Mouse (Mus musculus): ENCODE results near the gene Rnf220. TPM values are rescaled to one million over a fixed set of nuclear protein-coding genes. Genes with fewer than 3 reads are reported as not detected.
"Not testable (repeated sequence)": the region's sequence is repeated elsewhere in the genome, so short reads cannot be mapped to it uniquely, and the experiment has no call there.

Rnf220 gene
- polyA plus RNA-seq, 1 experiment from 2014 or later: 41.5 TPM

GRCm38 (mm10) chr4:117259909-117260308 lies 236.9 kb downstream of the Rnf220 start:
- WGBS: 64% methylated on average over 6 of the region's 6 CpGs
- H3K27me3 ChIP-seq (ENCODE audit: control insufficient read depth, insufficient read depth, low read length); ATAC-seq (replicated peaks; ENCODE audit: extremely low read depth, insufficient read depth, low FRiP score); H3K4me1 ChIP-seq (ENCODE audit: control insufficient read depth, insufficient read depth, low read length); H3K36me3 ChIP-seq (ENCODE audit: control insufficient read depth, insufficient read depth); H3K4me3 ChIP-seq (ENCODE audit: low read length); H3K9ac ChIP-seq (ENCODE audit: low read length); H3K27ac ChIP-seq (ENCODE audit: low read length); H3K9me3 ChIP-seq (replicated peaks; ENCODE audit: control insufficient read depth, low read length); H3K4me2 ChIP-seq (ENCODE audit: low read depth, low read length): not testable (repeated sequence)

GRCm38 (mm10) chr4:117254672-117255071 lies 242.2 kb downstream of the Rnf220 start:
- Histone ChIP-seq H3K36me3 (ENCODE audit: control insufficient read depth, insufficient read depth) (no peaks in the 10 kb centered on the region), H3K4me2 (ENCODE audit: low read depth, low read length) (no peak overlapping the region), H3K9ac (ENCODE audit: low read length) (no peak overlapping the region; the same call in 1 of the 2 replicates), H3K27me3 (ENCODE audit: control insufficient read depth, insufficient read depth, low read length) (no peaks in the 10 kb centered on the region), H3K27ac (ENCODE audit: low read length) (no peak overlapping the region), H3K4me3 (ENCODE audit: low read length) (no peak overlapping the region), H3K9me3 (replicated peaks; ENCODE audit: control insufficient read depth, low read length) (no peaks in the 10 kb centered on the region), H3K4me1 (ENCODE audit: control insufficient read depth, insufficient read depth, low read length) (peaks cover 28% of the 10 kb centered on the region)
- ATAC-seq (replicated peaks; ENCODE audit: extremely low read depth, insufficient read depth, low FRiP score): no peak
- 57% methylated on average over 6 of the region's 6 CpGs for WGBS

- Histone ChIP-seq H3K27ac (ENCODE audit: low read length) (peak overlapping the region; percentile 87; the same call in 1 of the 2 replicates), H3K27me3 (ENCODE audit: control insufficient read depth, insufficient read depth, low read length) (no peaks in the 10 kb centered on the region), H3K9me3 (replicated peaks; ENCODE audit: control insufficient read depth, low read length) (no peaks in the 10 kb centered on the region), H3K4me1 (ENCODE audit: control insufficient read depth, insufficient read depth, low read length) (peaks cover 28% of the 10 kb centered on the region), H3K4me2 (ENCODE audit: low read depth, low read length) (peak overlapping the region; percentile 74; the same call in 1 of the 2 replicates), H3K4me3 (ENCODE audit: low read length) (no peak overlapping the region), H3K9ac (ENCODE audit: low read length) (no peak overlapping the region; the same call in 1 of the 2 replicates), H3K36me3 (ENCODE audit: control insufficient read depth, insufficient read depth) (no peaks in the 10 kb centered on the region)
- 64% methylated on average over 5 of the region's 5 CpGs for WGBS
- ATAC-seq (replicated peaks; ENCODE audit: extremely low read depth, insufficient read depth, low FRiP score): no peak
Measured at GRCm38 (mm10) chr4:117254017-117254627, 242.7 kb downstream of the Rnf220 start.

GRCm38 (mm10) chr4:117253218-117254016 lies 243.4 kb downstream of the Rnf220 start:
- peak overlapping the region; percentile 87 for H3K27ac ChIP-seq (ENCODE audit: low read length)
- ATAC-seq (replicated peaks; ENCODE audit: extremely low read depth, insufficient read depth, low FRiP score): no peak
- 0 out of 2 replicates have a peak overlapping the region, but pooled peaks have one; percentile 9 for H3K4me3 ChIP-seq (ENCODE audit: low read length)
- H3K27me3 ChIP-seq (ENCODE audit: control insufficient read depth, insufficient read depth, low read length): no peaks in the 10 kb centered on the region
- no peaks in the 10 kb centered on the region for H3K36me3 ChIP-seq (ENCODE audit: control insufficient read depth, insufficient read depth)
- H3K4me2 ChIP-seq (ENCODE audit: low read depth, low read length): peak overlapping the region; percentile 74
- H3K4me1 ChIP-seq (ENCODE audit: control insufficient read depth, insufficient read depth, low read length): peaks cover 28% of the 10 kb centered on the region
- WGBS: 49% methylated on average over 12 of the region's 12 CpGs
- peak overlapping the region; percentile 75 for H3K9ac ChIP-seq (ENCODE audit: low read length)
- H3K9me3 ChIP-seq (replicated peaks; ENCODE audit: control insufficient read depth, low read length): no peaks in the 10 kb centered on the region

GRCm38 (mm10) chr4:117252755-117253154 lies 244.1 kb downstream of the Rnf220 start:
- H3K4me1 ChIP-seq (ENCODE audit: control insufficient read depth, insufficient read depth, low read length): peaks cover 28% of the 10 kb centered on the region
- H3K4me3 ChIP-seq (ENCODE audit: low read length): peak overlapping the region; percentile 64
- peak overlapping the region; percentile 75 for H3K9ac ChIP-seq (ENCODE audit: low read length)
- no peak for ATAC-seq (replicated peaks; ENCODE audit: extremely low read depth, insufficient read depth, low FRiP score)
- 86% methylated on average over 5 of the region's 5 CpGs for WGBS
- H3K4me2 ChIP-seq (ENCODE audit: low read depth, low read length): peak overlapping the region; percentile 74
- no peaks in the 10 kb centered on the region for H3K27me3 ChIP-seq (ENCODE audit: control insufficient read depth, insufficient read depth, low read length)
- no peaks in the 10 kb centered on the region for H3K36me3 ChIP-seq (ENCODE audit: control insufficient read depth, insufficient read depth)
- peak overlapping the region; percentile 87 for H3K27ac ChIP-seq (ENCODE audit: low read length)
- no peaks in the 10 kb centered on the region for H3K9me3 ChIP-seq (replicated peaks; ENCODE audit: control insufficient read depth, low read length)

GRCm38 (mm10) chr4:117252351-117252750 lies 244.5 kb downstream of the Rnf220 start:
- Histone ChIP-seq H3K27ac (ENCODE audit: low read length) (peak overlapping the region; percentile 87), H3K9me3 (replicated peaks; ENCODE audit: control insufficient read depth, low read length) (no peaks in the 10 kb centered on the region), H3K4me2 (ENCODE audit: low read depth, low read length) (peak overlapping the region; percentile 74), H3K36me3 (ENCODE audit: control insufficient read depth, insufficient read depth) (no peaks in the 10 kb centered on the region), H3K4me3 (ENCODE audit: low read length) (peak overlapping the region; percentile 64), H3K4me1 (ENCODE audit: control insufficient read depth, insufficient read depth, low read length) (peaks cover 28% of the 10 kb centered on the region), H3K9ac (ENCODE audit: low read length) (peak overlapping the region; percentile 75), H3K27me3 (ENCODE audit: control insufficient read depth, insufficient read depth, low read length) (no peaks in the 10 kb centered on the region)
- peak; percentile 10; the same call in 1 of the 2 replicates for ATAC-seq (replicated peaks; ENCODE audit: extremely low read depth, insufficient read depth, low FRiP score)
- 24% methylated on average over 5 of the region's 5 CpGs for WGBS

- Histone ChIP-seq H3K9me3 (replicated peaks; ENCODE audit: control insufficient read depth, low read length) (no peaks in the 10 kb centered on the region), H3K4me3 (ENCODE audit: low read length) (peak within 1 kb of the TSS; percentile 64), H3K27me3 (ENCODE audit: control insufficient read depth, insufficient read depth, low read length) (no peaks in the 10 kb centered on the region), H3K27ac (ENCODE audit: low read length) (peak within 1 kb of the TSS; percentile 87), H3K4me2 (ENCODE audit: low read depth, low read length) (peak within 1 kb of the TSS; percentile 74), H3K4me1 (ENCODE audit: control insufficient read depth, insufficient read depth, low read length) (peaks cover 28% of the 10 kb centered on the region), H3K9ac (ENCODE audit: low read length) (peak within 1 kb of the TSS; percentile 75), H3K36me3 (ENCODE audit: control insufficient read depth, insufficient read depth) (no peaks in the 10 kb centered on the region)
- peak; percentile 98 for ATAC-seq (replicated peaks; ENCODE audit: extremely low read depth, insufficient read depth, low FRiP score)
- WGBS: under 1% methylated on average over 36 of the region's 43 CpGs
Measured at GRCm38 (mm10) chr4:117251801-117252316, 245.0 kb downstream of the Rnf220 start, which contains the start of the genes Tmem53 and Armh1. Tmem53 (plus strand) TSS chr4:117251951. Armh1 (minus strand) TSS chr4:117252125.

- Histone ChIP-seq H3K27ac (ENCODE audit: low read length) (no peak overlapping the region), H3K36me3 (ENCODE audit: control insufficient read depth, insufficient read depth) (no peaks in the 10 kb centered on the region), H3K9ac (ENCODE audit: low read length) (no peak overlapping the region), H3K4me1 (ENCODE audit: control insufficient read depth, insufficient read depth, low read length) (peaks cover 27% of the 10 kb centered on the region), H3K9me3 (replicated peaks; ENCODE audit: control insufficient read depth, low read length) (no peaks in the 10 kb centered on the region), H3K4me3 (ENCODE audit: low read length) (peak overlapping the region; percentile 64; the same call in 1 of the 2 replicates), H3K4me2 (ENCODE audit: low read depth, low read length) (peak overlapping the region; percentile 74), H3K27me3 (ENCODE audit: control insufficient read depth, insufficient read depth, low read length) (no peaks in the 10 kb centered on the region)
- no peak for ATAC-seq (replicated peaks; ENCODE audit: extremely low read depth, insufficient read depth, low FRiP score)
- 86% methylated on average over 1 of the region's 1 CpGs for WGBS
Measured at GRCm38 (mm10) chr4:117250982-117251381, 245.9 kb downstream of the Rnf220 start.

GRCm38 (mm10) chr4:117240867-117241266 lies 256.0 kb downstream of the Rnf220 start:
- no peak overlapping the region for H3K27ac ChIP-seq (ENCODE audit: low read length)
- H3K36me3 ChIP-seq (ENCODE audit: control insufficient read depth, insufficient read depth): no peaks in the 10 kb centered on the region
- 68% methylated on average over 6 of the region's 6 CpGs for WGBS
- no peak overlapping the region for H3K4me3 ChIP-seq (ENCODE audit: low read length)
- ATAC-seq (replicated peaks; ENCODE audit: extremely low read depth, insufficient read depth, low FRiP score): no peak
- no peaks in the 10 kb centered on the region for H3K9me3 ChIP-seq (replicated peaks; ENCODE audit: control insufficient read depth, low read length)
- no peak overlapping the region for H3K4me2 ChIP-seq (ENCODE audit: low read depth, low read length)
- no peak overlapping the region for H3K9ac ChIP-seq (ENCODE audit: low read length)
- no peaks in the 10 kb centered on the region for H3K4me1 ChIP-seq (ENCODE audit: control insufficient read depth, insufficient read depth, low read length)
- H3K27me3 ChIP-seq (ENCODE audit: control insufficient read depth, insufficient read depth, low read length): no peaks in the 10 kb centered on the region

Data from heart, embryonic 16.5 days (tissue).